Mouse (Mus musculus): ENCODE measurements around the gene Scaf1. TPM values are rescaled to one million over a fixed set of nuclear protein-coding genes. Genes with fewer than 3 reads are reported as not detected.

Scaf1 gene
- polyA plus RNA-seq, 3 experiments from 2014 or later = 7.4 to 8.9 (median 8.7) TPM

DNA sequence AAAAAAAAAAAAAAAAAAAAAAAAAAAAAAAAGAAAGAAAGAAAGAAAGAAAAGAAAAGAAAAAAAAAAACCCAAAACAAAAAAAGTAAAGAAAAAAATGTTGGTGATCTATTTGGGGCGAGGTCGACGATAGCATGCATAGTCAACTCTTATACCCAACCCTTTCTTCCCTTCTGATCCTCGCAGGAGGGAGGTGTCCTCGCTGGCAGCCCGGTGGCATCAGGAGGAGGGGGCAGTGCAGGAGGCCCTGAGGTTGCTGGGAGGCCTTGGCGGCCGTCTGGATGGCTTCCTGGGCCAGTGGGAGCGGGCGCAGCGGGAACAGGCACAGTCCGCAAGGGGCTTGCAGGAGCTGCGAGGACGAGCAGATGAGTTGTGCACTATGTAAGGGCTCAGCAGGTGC lies 62.6 kb downstream of the Scaf1 start:
- no peak for ATAC-seq

Other genes starting within 250 kb of the Scaf1 start
- 10 to 100 TPM; 30.8 to 60.2 (median 32.2) TPM for gene Nup62, start 200.3 kb downstream of the Scaf1 start, polyA plus RNA-seq (2017; shearing (Covaris generic))
- 1 to 10 TPM; 1.9 to 4.2 (median 2.1) TPM for gene Il4i1, start 200.0 kb downstream of the Scaf1 start, polyA plus RNA-seq (2017; shearing (Covaris generic))
- gene Atf5, start 199.7 kb downstream of the Scaf1 start, polyA plus RNA-seq (2017; shearing (Covaris generic)) = under 1 TPM in 1 of 3 experiments, not detected in 2; 0.41 TPM
- gene Akt1s1, start 167.4 kb downstream of the Scaf1 start, polyA plus RNA-seq (2017; shearing (Covaris generic)) = 1 to 10 TPM; 1.1 to 4.5 (median 3.7) TPM
- 10 to 100 TPM; 43.9 to 66.0 (median 60.6) TPM for gene Tbc1d17, start 167.3 kb downstream of the Scaf1 start, polyA plus RNA-seq (2017; shearing (Covaris generic))
- gene Pnkp, start 159.2 kb downstream of the Scaf1 start, polyA plus RNA-seq (2017; shearing (Covaris generic)) = 10 to 100 TPM; 43.2 to 49.7 (median 46.8) TPM
- gene Ptov1, start 146.6 kb downstream of the Scaf1 start, polyA plus RNA-seq (2017; shearing (Covaris generic)) = 1 to 10 TPM; 1.9 to 5.6 (median 3.2) TPM
- gene Med25, start 123.7 kb downstream of the Scaf1 start, polyA plus RNA-seq (2017; shearing (Covaris generic)) = 10 to 100 TPM in 2 of 3 experiments, 1 to 10 TPM in 1; 7.1 to 14.1 (median 11.1) TPM
- gene Fuz, start 120.3 kb downstream of the Scaf1 start, polyA plus RNA-seq (2017; shearing (Covaris generic)) = 10 to 100 TPM in 2 of 3 experiments, 1 to 10 TPM in 1; 8.0 to 15.3 (median 11.0) TPM
- gene Ap2a1, start 86.9 kb downstream of the Scaf1 start, polyA plus RNA-seq (2017; shearing (Covaris generic)) = 10 to 100 TPM in 1 of 3 experiments, 1 to 10 TPM in 2; 6.1 to 12.1 (median 7.1) TPM
- gene Tsks, start 73.2 kb downstream of the Scaf1 start, polyA plus RNA-seq (2017; shearing (Covaris generic)) = not detected
- 1 to 10 TPM in 2 of 3 experiments, under 1 TPM in 1; 0.23 to 1.9 (median 1.5) TPM for gene Cpt1c, start 41.5 kb downstream of the Scaf1 start, polyA plus RNA-seq (2017; shearing (Covaris generic))
- gene Prmt1, start 29.8 kb downstream of the Scaf1 start, polyA plus RNA-seq (2017; shearing (Covaris generic)) = 10 to 100 TPM; 37.3 to 84.6 (median 70.6) TPM
- 100 to 1,000 TPM in 2 of 3 experiments, 10 to 100 TPM in 1; 83.6 to 119 (median 115) TPM for gene Irf3, start 18.7 kb downstream of the Scaf1 start, polyA plus RNA-seq (2017; shearing (Covaris generic))
- 10 to 100 TPM; 21.0 to 29.3 (median 26.6) TPM for gene Bcl2l12, start 17.7 kb downstream of the Scaf1 start, polyA plus RNA-seq (2017; shearing (Covaris generic))
- 1 to 10 TPM; 3.2 to 6.5 (median 5.1) TPM for gene Rras, start 1.6 kb upstream of the Scaf1 start, polyA plus RNA-seq (2017; shearing (Covaris generic))
- gene Prr12, start 36.5 kb upstream of the Scaf1 start, polyA plus RNA-seq (2017; shearing (Covaris generic)) = 10 to 100 TPM in 1 of 3 experiments, 1 to 10 TPM in 2; 5.0 to 12.9 (median 9.8) TPM
- gene Nosip, start 46.1 kb upstream of the Scaf1 start, polyA plus RNA-seq (2017; shearing (Covaris generic)) = 100 to 1,000 TPM; 129 to 164 (median 158) TPM
- gene Prrg2, start 46.3 kb upstream of the Scaf1 start, polyA plus RNA-seq (2017; shearing (Covaris generic)) = 1 to 10 TPM; 2.0 to 2.3 (median 2.1) TPM
- 1 to 10 TPM; 1.7 to 6.5 (median 5.7) TPM for gene Rcn3, start 75.9 kb upstream of the Scaf1 start, polyA plus RNA-seq (2017; shearing (Covaris generic))
- gene Fcgrt, start 87.5 kb upstream of the Scaf1 start, polyA plus RNA-seq (2017; shearing (Covaris generic)) = 1 to 10 TPM in 2 of 3 experiments, under 1 TPM in 1; 0.81 to 3.0 (median 1.8) TPM
- 1,000 to 10,000 TPM; 3,557 to 4,924 (median 4,468) TPM for gene Rps11, start 108.1 kb upstream of the Scaf1 start, polyA plus RNA-seq (2017; shearing (Covaris generic))
- 1,000 to 10,000 TPM; 6,216 to 8,178 (median 7,568) TPM for gene Rpl13a, start 112.4 kb upstream of the Scaf1 start, polyA plus RNA-seq (2017; shearing (Covaris generic))
- gene Gm45713, start 119.9 kb upstream of the Scaf1 start, polyA plus RNA-seq (2017; shearing (Covaris generic)) = 1 to 10 TPM; 1.4 to 2.4 (median 1.6) TPM
- 100 to 1,000 TPM in 1 of 3 experiments, 10 to 100 TPM in 2; 70.2 to 108 (median 97.6) TPM for gene Flt3l, start 120.1 kb upstream of the Scaf1 start, polyA plus RNA-seq (2017; shearing (Covaris generic))
- gene Pih1d1, start 137.9 kb upstream of the Scaf1 start, polyA plus RNA-seq (2017; shearing (Covaris generic)) = 10 to 100 TPM; 42.9 to 50.6 (median 50.5) TPM
- 10 to 100 TPM; 15.2 to 32.1 (median 26.6) TPM for gene Aldh16a1, start 138.2 kb upstream of the Scaf1 start, polyA plus RNA-seq (2017; shearing (Covaris generic))
- under 1 TPM in 1 of 3 experiments, not detected in 2; 0.16 TPM for gene Slc17a7, start 147.6 kb upstream of the Scaf1 start, polyA plus RNA-seq (2017; shearing (Covaris generic))
- gene Gfy, start 163.2 kb upstream of the Scaf1 start, polyA plus RNA-seq (2017; shearing (Covaris generic)) = not detected
- gene Pth2, start 164.6 kb upstream of the Scaf1 start, polyA plus RNA-seq (2017; shearing (Covaris generic)) = not detected
- under 1 TPM in 1 of 3 experiments, not detected in 2; 0.24 TPM for gene Ccdc155, start 188.5 kb upstream of the Scaf1 start, polyA plus RNA-seq (2017; shearing (Covaris generic))
- gene Dkkl1, start 195.8 kb upstream of the Scaf1 start, polyA plus RNA-seq (2017; shearing (Covaris generic)) = 10 to 100 TPM; 17.5 to 50.4 (median 28.3) TPM
- gene Tead2, start 199.4 kb upstream of the Scaf1 start, polyA plus RNA-seq (2017; shearing (Covaris generic)) = 1 to 10 TPM; 2.0 to 4.2 (median 3.2) TPM
- gene Cd37, start 222.8 kb upstream of the Scaf1 start, polyA plus RNA-seq (2017; shearing (Covaris generic)) = 100 to 1,000 TPM; 390 to 554 (median 476) TPM
- gene Slc6a16, start 224.7 kb upstream of the Scaf1 start, polyA plus RNA-seq (2017; shearing (Covaris generic)) = not detected

Data from inflammation-experienced regulatory T-cells, adult 6 months (primary cell).